Mouse (Mus musculus) inflammation-experienced regulatory T-cells, adult 6 months (primary cell): ENCODE results near the gene Nt5c2. TPM values are rescaled to one million over a fixed set of nuclear protein-coding genes. Genes with fewer than 3 reads are reported as not detected.
"Not testable (repeated sequence)": the region's sequence is repeated elsewhere in the genome, so short reads cannot be mapped to it uniquely, and the experiment has no call there.

Source experiments
- ATAC-seq: one replicate; pipeline ENCODE4 v1.8.0; 2017
- polyA plus RNA-seq, 3 experiments: library from polyadenylated mRNA; unstranded; fragments of 100-300 nt; shearing (Covaris generic); gene quantifications; one replicate each; pipeline ENCODE4 v1.2.1; 2017

The Nt5c2 gene
- polyA plus RNA-seq, 3 experiments from 2014 or later, result 22.1 to 37.3 (median 31.6) TPM

DNA sequence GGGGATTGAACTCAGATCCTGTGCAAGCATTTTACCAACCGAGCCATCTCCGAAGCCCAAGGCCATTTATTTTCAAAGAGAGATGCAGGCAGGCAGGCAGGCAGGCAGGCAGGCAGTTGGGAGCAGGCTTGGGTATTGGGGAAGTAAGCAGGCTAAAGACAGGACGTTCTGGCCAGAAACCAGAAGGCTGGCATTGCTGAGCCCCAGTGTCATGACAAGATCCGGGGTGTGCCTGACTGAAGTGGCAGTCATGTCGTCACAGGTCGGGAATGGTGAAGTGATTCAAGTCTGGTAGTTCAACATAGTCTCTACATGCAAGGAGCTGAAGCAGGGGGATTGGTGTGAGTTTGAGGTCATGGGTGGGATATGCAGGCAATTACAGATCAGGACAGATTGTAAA lies 27.3 kb downstream of the Nt5c2 start:
- ATAC-seq, result no peak

DNA sequence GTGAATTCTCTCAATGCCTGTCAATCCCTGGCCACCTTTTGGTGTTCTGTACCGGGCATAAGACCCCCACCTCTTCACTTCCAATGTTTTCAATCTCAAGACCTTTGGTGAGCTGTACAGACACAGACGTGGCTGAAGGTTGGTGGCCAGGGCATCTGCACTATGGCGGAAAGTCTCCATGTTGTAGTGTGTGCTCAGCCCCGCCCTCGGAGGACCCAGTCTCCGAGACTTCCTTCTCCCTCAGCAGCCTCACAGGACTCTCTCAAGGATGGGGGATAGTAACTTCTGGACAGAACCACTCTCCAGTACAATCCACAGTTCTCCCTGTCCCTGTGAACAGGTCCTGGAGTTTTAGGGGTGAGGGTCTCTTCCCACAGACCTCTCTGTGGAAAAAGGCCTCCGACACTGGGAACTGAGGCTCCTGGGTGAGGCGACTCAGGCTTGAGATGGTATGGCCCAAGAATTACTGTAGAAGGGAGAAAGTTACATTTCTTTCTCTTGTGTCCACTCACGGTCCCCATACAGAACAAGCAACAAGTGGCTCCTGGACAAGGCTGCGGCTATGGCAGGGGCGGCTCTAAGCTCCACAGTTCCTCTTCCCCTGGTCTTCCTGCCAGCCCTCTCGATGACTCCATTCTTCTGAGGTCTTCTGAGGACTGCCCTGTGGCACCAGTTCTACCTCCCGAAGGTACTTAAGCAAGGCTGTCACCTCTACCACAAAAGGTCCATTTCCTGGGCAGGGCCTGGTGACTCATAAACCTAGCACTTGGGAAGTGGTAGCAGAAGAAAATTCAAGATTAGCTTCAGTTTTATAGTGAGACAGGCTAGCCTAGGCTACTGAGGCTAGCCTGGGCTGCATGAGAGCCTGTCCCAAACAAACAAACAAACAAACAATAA lies 30.0 kb downstream of the Nt5c2 start:
- ATAC-seq, result no peak

DNA sequence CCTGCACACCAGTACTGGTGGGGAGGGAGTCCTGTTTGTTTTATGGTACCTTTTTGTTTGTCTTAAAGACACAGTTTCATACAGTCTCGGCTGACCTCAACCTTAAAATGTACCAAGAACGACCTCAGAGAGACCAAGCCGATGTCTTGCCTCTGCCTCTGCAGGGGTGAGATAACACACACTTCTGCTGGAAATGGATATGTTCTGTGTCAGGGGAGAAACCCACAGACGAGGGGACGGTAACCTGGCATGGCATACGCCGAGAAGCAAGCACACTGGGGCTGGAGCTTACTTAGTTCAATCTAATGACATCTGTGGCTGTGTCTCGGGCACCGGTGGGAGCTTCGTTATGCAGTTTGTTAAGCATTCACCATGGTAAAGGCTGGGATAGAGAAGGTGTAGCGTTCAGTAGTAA lies 31.0 kb downstream of the Nt5c2 start:
- no peak for ATAC-seq

DNA sequence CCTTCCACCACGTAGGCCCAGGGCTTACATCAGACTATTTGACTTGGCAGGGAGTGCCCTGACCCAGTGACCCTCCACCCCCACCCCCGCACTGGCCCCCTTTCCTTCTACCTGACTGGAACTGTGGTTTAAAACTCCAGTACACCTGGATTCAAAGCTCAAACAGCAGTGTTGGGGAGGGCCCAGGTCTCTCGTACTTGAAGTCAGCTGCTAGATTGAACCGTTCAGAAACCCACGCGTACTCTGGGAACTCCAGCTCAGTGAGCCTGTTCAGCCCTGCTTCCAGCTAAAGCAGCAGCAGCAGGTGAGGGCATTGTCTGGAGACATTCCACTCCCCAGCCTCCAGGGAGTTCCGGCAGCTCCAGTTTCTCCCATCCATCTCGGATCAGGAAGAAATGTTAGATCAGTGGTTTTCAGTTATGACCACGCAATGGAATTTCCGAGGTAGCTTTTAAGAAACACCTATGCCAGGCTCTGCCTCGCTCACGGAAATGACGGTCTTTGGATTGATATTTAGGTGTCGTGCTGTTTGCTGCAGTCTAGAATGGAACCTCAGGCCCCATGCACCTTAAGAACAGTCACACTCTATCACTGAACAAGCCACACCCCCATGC lies 31.5 kb downstream of the Nt5c2 start:
- no peak for ATAC-seq

DNA sequence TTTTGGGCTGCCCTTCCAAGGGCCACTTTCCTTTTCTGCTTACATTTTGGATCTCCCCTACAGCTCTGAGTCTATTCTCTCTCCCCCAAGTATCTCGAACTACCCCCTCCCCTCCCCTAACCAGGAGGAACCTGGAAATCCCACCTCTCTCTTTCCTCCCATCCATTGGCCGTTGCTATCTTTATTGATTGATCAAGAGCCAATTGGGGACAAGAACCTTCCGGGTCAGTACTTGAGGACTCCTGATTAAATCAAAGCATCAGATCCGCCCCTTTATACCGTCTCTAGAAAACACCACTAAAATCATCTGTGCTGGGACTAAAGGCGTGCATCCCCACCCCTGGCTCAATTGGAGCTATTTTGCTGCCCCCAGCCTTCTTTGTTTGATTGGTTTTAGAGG lies 33.5 kb downstream of the Nt5c2 start:
- no peak for ATAC-seq

DNA sequence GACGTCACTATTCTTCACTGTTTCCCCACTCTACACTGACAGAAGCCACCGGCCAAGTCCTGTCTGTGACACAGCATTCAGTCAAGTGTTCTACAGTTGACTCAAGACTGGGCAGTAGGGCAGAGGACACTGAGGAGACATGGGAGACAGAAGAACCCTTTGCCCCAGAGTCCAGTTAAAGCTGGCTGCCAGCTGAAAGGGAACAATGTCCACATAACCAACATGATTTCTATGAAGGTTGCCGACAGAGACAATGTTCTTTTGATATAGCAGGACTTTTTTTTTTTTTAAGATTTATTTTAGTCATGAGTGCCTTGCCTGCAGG lies 35.2 kb downstream of the Nt5c2 start:
- ATAC-seq, result no peak

DNA sequence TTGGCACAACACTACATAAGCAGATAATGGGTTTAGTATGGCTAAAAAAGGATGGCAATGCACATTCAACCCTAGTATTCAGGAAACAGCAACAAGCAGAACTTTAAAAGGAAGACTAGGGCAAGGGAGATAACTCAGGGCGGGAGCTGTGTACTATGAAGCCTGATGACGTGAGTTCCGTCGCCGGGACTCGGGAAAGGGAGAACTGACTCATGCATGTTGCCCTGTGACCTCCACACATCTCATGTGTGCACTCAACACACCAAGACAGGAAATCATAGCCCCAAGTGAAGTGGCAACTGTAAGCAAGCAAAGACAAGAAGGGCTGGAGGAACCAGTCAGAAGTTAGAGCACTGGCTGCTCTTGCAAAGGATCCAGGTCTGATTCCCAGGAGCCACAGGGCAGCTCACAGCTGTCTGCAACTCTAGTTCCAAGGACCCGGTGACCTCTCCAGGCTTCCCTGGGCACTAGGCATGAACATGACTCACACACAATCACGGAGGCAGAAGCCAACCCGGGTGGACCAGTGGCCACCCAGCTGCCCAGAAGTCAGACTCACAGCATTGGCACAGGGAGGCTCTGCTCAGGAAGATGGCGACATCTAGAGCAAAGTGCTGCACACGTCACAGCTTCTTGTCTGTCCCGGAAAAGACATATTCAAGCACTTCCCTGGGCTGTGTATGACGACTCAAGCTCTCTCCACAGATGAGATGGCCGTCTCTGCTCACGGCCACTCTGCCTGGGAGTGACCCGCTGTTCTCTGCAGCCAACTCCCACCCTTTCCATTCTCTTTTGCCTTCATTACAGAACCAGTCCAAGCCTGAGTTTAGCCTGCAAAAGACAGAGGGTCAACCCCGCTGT lies 35.8 kb downstream of the Nt5c2 start:
- no peak for ATAC-seq

DNA sequence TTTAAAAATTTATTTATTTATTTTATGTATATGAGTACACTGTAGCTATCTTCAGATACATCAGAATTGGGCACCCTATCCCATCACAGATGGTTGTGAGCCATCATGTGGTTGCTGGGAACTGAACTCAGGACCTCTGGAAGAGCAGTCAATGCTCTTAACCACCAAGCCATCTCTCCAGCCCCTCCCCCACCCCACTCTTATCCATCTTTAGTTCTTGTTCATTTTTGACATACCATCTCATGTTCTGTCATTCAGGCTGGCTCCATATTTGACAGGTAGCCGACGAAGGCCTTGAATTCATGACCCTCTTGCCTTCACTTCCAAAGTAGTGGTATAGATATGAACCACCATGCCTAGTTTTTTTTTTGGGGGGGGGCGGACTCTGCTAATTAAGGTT lies 36.9 kb downstream of the Nt5c2 start:
- not testable (repeated sequence) for ATAC-seq

DNA sequence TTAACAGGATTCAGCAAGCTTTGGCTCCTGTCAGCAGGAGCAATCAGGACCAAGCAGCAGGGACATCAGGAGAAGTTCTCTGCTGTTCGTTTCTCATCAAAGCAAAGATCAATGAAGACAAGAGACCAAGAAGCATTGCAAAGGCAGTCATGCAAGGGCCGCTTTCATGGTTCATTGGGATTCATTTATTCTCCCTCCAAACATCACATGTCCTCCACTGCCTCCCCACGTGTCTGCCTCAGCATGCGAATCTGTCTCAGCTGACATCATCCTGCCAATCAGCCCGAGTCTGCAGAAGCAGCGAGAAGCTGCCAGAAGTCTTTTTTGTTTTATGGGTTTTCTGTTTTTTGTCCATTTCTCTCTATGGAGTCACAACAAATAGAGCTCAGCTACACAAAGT lies 37.5 kb downstream of the Nt5c2 start:
- no peak for ATAC-seq

DNA sequence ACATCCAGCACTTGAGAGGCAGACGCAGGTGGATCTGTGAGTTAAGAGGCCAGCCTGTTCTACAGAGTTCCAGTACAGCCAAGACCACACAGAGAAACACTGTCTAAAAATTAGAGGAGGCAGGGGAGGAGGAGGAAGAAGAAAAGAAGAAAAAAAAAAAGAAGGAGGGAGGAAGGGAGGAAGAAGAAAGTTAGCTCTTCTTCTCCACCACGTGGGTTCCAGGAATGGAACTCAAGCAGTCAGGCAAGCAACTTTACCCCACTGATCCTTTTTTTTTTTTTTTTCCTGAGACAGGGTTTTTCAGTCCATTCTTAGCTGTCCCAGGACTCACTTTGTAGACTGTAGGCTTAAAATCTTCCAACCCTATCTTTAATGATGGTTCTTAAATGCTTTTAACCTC lies 38.2 kb downstream of the Nt5c2 start:
- ATAC-seq, result no peak

DNA sequence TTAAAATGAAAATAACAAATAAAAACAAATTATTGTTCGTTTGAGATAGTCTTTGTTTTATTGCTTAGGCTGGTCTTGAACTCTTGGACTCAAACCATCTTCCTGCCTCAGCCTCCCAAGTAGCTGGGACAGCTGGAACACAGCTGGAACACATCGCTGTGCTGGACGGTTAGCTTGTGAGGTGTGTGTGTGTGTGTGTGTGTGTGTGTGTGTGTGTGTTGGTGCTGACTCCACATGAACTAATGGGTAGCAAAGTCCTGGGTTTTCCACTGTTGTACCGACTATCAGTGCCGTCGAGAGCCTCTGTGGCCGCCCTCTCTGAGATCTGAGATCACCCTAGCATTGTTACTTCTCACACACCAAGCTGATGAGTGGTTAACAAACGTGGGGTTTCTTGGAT lies 39.0 kb downstream of the Nt5c2 start:
- ATAC-seq, result no peak

DNA sequence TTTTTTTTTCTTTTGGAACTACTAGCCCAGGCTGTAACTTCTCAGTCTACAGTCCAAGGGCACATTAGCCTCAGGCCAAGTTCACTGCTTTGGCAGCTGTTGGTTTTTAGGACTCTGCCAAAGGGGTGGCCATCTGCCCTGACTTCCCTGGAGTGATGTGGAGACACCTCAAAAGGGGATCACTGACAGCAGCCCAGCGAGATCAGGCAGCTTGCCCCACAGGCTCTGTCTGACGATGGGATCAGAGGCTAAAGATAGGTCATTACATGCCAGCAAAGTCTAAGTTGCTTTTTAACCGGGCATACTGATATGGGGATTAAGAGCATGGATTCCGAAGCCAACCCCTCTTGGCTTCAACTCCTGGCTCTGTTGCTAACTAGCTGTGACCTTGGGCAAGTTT lies 39.4 kb downstream of the Nt5c2 start:
- ATAC-seq, result no peak

DNA sequence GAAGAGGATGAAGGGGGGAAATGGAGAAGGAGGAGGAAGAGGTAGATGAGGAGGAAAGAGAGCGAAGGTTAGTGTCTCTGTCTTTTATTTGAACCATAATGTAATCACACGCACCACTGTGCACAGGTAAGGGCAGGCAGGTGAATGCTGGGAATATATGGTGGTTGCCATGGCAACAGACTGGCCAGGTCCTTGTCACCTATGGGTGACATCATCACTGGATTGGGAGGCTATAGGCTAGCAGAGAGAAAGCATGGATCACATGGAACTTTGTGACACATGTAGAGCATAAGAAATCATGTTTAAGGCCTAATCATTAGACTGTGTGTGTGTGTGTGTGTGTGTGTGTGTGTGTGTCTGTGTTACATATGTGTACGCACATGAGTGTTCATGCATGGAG lies 42.8 kb downstream of the Nt5c2 start:
- no peak for ATAC-seq

DNA sequence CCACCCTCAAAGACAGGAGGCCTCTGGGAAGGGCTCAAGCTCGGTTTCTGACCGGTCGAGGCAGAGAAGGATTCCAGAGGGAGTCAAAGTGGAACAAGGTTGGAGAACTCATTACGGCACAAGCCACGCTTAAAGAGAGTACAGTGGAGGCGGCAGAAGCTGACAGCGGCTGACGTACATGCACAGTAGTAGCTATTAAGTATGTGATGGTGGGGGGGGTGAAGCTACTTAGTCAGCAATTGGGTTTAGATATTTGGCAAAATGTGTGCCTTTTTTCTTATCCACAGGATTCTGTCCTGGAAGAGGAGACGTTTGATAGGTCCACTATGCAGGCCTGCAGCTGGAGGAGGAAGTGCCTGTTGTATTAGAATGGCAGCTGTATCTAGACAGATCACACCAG lies 43.2 kb downstream of the Nt5c2 start:
- ATAC-seq, result no peak

DNA sequence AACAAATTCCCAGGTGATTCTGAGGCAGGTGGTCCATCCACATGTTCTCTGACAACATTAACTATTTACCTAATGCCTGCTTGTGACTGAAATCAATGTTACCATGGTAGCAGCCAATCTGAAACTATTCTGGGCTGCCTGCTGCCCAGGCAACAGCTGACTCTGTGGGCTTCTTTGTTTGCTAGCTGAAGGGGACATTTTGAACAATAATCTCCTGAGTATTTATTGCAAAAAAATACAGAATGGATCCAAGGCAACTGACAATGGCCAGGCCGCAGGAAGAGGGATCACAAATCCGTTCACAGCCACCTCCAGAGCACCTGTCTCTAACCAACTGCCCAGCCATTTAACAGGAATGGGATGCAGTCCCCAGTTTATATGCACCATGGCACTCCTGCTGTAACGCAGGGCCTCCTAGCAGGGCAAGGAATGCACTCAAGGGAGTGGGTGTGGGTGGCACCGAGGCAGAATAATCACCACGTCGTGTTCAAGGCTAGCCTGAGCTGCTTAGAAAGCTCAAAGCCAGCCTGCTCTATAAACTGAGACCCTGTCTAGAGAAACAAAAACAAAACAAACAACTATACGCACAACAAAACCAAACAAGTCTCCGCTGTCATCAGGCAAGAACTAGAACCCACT lies 43.8 kb downstream of the Nt5c2 start:
- ATAC-seq, result no peak

DNA sequence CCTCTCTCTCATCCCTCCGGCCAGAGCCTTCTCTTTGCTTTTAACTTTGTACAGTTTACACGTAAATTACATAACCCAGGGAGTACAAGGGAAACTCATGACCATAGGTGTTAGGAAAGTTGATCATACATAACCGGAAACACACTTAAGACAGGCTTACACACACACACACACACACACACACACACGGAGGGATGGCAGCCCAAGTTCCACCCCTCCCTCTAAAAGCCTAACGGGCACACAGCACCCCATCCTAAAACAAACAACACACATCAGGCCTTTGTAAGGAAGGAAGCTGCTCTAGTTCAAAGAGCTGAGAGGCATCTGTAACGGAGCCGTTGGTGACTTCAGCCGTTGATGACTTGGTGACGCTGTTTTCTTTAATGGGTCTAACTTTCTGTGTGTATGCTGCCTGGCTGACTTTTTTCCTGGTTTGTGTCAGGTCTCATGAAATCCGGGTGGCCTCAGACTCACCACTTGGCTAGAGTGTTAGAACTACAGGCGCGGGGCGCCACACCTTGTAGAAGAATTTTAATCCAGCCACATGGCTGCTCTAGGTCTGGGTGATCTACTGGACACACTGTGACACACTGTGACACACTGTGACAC lies 44.7 kb downstream of the Nt5c2 start:
- ATAC-seq, result peak; percentile 43

DNA sequence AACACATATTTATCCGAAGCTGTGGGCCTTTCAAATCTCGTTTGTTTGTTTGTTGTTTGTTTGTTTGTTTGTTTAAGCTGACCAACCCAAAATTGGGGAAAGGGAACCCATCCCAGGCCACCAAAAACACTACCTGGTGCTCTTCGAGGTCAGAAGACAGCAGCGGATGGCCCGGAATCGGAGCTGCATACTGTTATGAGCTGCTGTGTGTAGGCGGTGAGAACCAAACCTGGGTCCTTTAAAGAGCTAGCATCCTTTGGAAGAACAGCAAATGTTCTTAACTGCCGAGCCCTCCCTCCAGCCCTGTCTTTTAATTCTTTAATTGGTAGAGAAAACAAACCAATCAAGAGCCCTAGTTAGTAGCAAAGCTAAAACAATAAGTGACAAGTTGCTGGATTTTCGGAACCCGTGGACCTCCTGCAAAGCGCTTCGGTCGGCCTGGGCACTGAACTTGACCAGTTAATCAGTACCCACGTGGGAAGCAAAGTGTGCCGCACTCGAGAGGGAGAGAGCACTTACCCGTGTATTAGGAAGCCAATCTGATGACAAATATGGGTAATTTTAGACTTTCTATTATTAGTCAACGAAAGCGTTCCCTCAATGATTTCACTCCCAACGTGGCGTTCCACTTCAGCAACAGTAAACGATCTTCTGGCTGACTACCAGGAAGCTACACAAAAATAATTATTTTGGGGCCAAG lies 45.5 kb downstream of the Nt5c2 start:
- no peak for ATAC-seq

DNA sequence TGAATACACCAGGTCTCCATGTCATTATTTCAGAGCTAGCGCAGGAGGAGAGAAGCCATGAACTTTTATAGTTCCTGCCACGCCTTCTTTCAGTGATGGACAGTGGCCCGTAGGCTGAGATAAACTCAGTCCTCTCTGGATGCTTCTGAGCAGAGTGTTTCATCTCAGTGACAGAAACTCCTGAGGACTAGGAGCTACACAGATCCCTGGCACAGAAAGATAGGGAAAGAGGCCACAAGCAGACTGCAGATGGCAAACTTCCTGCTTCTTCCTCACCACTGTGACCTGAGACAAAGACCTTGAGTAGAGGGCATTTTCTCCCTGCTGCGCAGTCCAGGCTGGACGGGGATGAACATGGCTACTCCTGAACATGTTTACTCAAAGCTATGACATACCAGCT lies 46.1 kb downstream of the Nt5c2 start:
- no peak for ATAC-seq

DNA sequence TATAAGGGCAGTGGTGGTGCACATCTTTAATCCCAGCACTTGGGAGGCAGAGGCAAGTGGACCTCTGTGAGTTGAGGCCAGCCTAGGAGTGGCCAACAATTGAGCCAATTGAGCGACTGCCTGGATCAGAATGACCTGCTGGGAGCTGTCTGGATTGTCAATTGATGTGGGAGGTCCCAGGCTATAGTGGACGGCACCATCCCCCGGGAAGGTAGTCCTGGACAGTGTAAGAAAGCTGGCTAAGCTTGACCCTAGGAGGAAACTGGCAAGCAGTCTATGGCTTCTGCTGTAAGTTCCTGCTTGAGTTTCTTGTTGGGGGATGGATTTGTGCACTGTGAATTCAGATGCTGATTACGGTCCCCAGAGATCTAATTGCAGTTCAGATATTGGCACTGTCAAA lies 47.1 kb downstream of the Nt5c2 start:
- no peak for ATAC-seq

DNA sequence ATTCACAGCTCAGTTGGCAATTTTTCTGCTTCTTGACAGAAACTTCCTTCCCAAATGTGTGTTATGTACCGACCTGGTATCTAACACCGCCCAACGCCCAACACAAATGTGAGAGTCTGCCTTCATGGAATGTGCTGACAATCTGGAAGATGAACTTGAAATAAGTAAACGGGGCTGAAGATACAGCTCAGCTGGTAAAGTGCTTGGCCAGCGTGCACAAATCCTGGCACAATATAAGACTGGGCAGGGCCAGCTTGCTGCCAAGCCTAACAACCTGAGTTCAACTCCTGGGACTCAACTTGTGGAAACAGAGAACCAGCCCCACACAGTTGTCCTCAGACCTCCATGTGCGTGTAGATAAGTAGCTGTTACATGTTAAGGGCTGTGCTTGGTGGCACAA lies 48.6 kb downstream of the Nt5c2 start:
- no peak for ATAC-seq

DNA sequence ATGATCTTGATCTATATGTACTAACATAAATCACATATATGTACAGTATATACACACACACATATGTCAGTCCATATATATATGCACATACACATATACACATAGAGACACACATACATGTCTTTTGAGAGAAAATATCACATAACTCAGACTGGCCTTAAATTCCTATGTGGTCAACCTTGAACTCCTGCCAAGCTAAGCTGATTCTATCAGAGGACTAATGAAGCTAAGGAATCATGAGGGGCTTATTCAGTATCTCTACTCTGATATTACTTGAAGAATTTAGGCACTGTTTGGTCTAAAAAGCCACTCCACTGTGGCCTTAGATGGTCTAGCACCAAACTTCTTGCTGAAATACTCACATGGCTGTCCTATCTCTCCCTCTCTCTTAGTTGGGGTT lies 49.5 kb downstream of the Nt5c2 start:
- no peak for ATAC-seq

DNA sequence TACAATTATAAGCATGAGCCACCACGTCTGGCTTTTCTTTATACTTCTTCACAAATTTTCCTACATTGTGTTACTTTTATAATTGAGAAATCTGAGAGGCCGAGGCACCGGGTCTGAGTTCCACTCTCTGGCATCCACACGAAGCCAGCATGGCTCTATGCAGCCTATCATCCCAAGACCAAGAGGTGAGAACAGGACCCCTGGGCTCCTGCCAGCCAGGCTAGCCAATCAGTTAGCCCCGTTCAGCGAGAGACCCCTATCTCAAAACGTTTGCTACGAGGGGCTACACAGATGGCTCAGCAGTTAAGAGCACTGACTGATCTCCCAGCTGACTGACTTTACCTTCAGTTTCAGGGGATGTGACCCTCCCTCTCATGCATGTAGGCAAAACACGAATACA lies 50.6 kb downstream of the Nt5c2 start:
- no peak for ATAC-seq
